Mouse (Mus musculus) CH12.LX (cell line): ENCODE data around the gene Gimap3. TPM values are rescaled to one million over a fixed set of nuclear protein-coding genes. Genes with fewer than 3 reads are reported as not detected.

Source experiments
- DNase-seq: peaks from one replicate; pipeline ENCODE4 v3.0.0-alpha.2; 2013; ENCODE audit errors: extremely low read depth
- H3K27ac ChIP-seq: 2 replicates; pipeline ENCODE4 v1.5.1; 2012; ENCODE audit warnings: low read depth, mild to moderate bottlenecking, control low read depth, moderate library complexity; ENCODE audit not compliant: insufficient read depth
- H3K27me3 ChIP-seq: replicated peaks from 2 replicates; pipeline ENCODE3; 2012; ENCODE audit warnings: inconsistent platforms
- H3K36me3 ChIP-seq, 2 experiments: replicated peaks in 1 of 2; 2 replicates each; pipeline versions ENCODE3 to v1.6.1; 2012; ENCODE audit warnings: inconsistent platforms in 1 of 2, low read length in 1 of 2, mild to moderate bottlenecking in 1 of 2, mixed read lengths in 1 of 2, moderate library complexity in 1 of 2; ENCODE audit not compliant: control insufficient read depth in 1 of 2, insufficient read depth in 1 of 2
- H3K4me1 ChIP-seq, 2 experiments: 2 replicates each; pipeline ENCODE4 v1.6.1; 2012; ENCODE audit warnings: inconsistent platforms in 1 of 2, moderate library complexity in 1 of 2; ENCODE audit not compliant: insufficient read depth in 2 of 2, control insufficient read depth in 1 of 2
- H3K4me2 ChIP-seq: 2 replicates; pipeline ENCODE4 v1.6.1; 2012; ENCODE audit warnings: low read depth, mild to moderate bottlenecking, control low read depth; ENCODE audit not compliant: poor library complexity, insufficient read depth, severe bottlenecking
- H3K4me3 ChIP-seq, 3 experiments: fragments of 150-350 bp in 1 of 3; sonication (generic) in 1 of 3; replicated peaks in 1 of 3; 2 replicates each; pipeline versions ENCODE3 to v1.5.1; 2011 to 2012; ENCODE audit warnings: low read depth in 2 of 3, low read length in 2 of 3, mild to moderate bottlenecking in 2 of 3, moderate library complexity in 2 of 3, control low read depth in 1 of 3, improper control_type of control experiment in 1 of 3, inconsistent platforms in 1 of 3, mixed read lengths in 1 of 3; ENCODE audit not compliant: poor library complexity in 1 of 3
- H3K79me2 ChIP-seq: replicated peaks from 2 replicates; pipeline ENCODE4 v1.6.1; 2012; ENCODE audit warnings: mild to moderate bottlenecking, moderate library complexity; ENCODE audit not compliant: control insufficient read depth, poor library complexity, insufficient read depth, severe bottlenecking; ENCODE audit errors: extremely low read depth
- H3K9ac ChIP-seq: 2 replicates; pipeline ENCODE4 v1.6.1; 2012; ENCODE audit warnings: low read depth, mild to moderate bottlenecking, control low read depth, moderate library complexity; ENCODE audit not compliant: insufficient read depth
- H3K9me3 ChIP-seq: replicated peaks from 2 replicates; pipeline ENCODE3; 2012; ENCODE audit warnings: low read length, inconsistent platforms, mixed read lengths
- BHLHE40 ChIP-seq: IDR thresholded peaks from 2 replicates; pipeline ENCODE4 v1.6.1; 2011; ENCODE audit warnings: mild to moderate bottlenecking, low read depth, low read length, improper control_type of control experiment
- CHD1 ChIP-seq: IDR thresholded peaks from 2 replicates; pipeline ENCODE4 v1.6.1; 2012; ENCODE audit warnings: low read depth, low read length, improper control_type of control experiment, inconsistent platforms
- CHD2 ChIP-seq: IDR thresholded peaks from 2 replicates; pipeline ENCODE4 v1.6.1; 2011; ENCODE audit warnings: low read length, improper control_type of control experiment
- CTCF ChIP-seq, 2 experiments: IDR thresholded peaks in 1 of 2; conservative IDR thresholded peaks in 1 of 2; 2 replicates each; pipeline ENCODE4 v1.5.1; 2011 to 2012; ENCODE audit warnings: low read depth in 2 of 2, low read length in 2 of 2, improper control_type of control experiment in 1 of 2, inconsistent platforms in 1 of 2, mild to moderate bottlenecking in 1 of 2, moderate library complexity in 1 of 2
- ELF1 ChIP-seq: IDR thresholded peaks from 2 replicates; pipeline ENCODE4 v1.6.1; 2014; ENCODE audit warnings: low read depth, mild to moderate bottlenecking, inconsistent platforms, low read length, improper control_type of control experiment
- EP300 ChIP-seq: IDR thresholded peaks from 2 replicates; pipeline ENCODE4 v1.6.1; 2011; ENCODE audit warnings: low read length, improper control_type of control experiment
- GABPA ChIP-seq: IDR thresholded peaks from 2 replicates; pipeline ENCODE4 v1.6.1; 2012; ENCODE audit warnings: low read depth, low read length, improper control_type of control experiment, inconsistent platforms; ENCODE audit not compliant: insufficient replicate concordance
- HCFC1 ChIP-seq: IDR thresholded peaks from 2 replicates; pipeline ENCODE4 v1.6.1; 2012; ENCODE audit warnings: low read depth, mild to moderate bottlenecking, inconsistent platforms, low read length, improper control_type of control experiment
- IRF4 ChIP-seq: IDR thresholded peaks from 2 replicates; pipeline ENCODE4 v1.6.1; 2014; ENCODE audit warnings: low read depth, mild to moderate bottlenecking, inconsistent platforms, low read length, improper control_type of control experiment
- JUND ChIP-seq: conservative IDR thresholded peaks from 2 replicates; pipeline ENCODE4 v1.6.1; 2011; ENCODE audit warnings: low read depth, low read length, improper control_type of control experiment
- KAT2A ChIP-seq: IDR thresholded peaks from 2 replicates; pipeline ENCODE4 v1.6.1; 2012; ENCODE audit warnings: low read length, improper control_type of control experiment, inconsistent platforms; ENCODE audit not compliant: insufficient replicate concordance
- MAFK ChIP-seq: IDR thresholded peaks from 2 replicates; pipeline ENCODE4 v1.6.1; 2011; ENCODE audit warnings: low read length, improper control_type of control experiment; ENCODE audit not compliant: insufficient replicate concordance
- MYC ChIP-seq: IDR thresholded peaks from 2 replicates; pipeline ENCODE4 v1.6.1; 2011; ENCODE audit warnings: low read depth, mild to moderate bottlenecking, improper control_type of control experiment, low read length
- POLR2A ChIP-seq: IDR thresholded peaks from 2 replicates; pipeline ENCODE4 v1.6.1; 2011; ENCODE audit warnings: low read depth, mild to moderate bottlenecking, improper control_type of control experiment, low read length
- RAD21 ChIP-seq: IDR thresholded peaks from 2 replicates; pipeline ENCODE4 v1.6.1; 2011; ENCODE audit warnings: low read depth, mild to moderate bottlenecking, low read length, improper control_type of control experiment, moderate library complexity
- SIN3A ChIP-seq: IDR thresholded peaks from 2 replicates; pipeline ENCODE4 v1.6.1; 2012; ENCODE audit warnings: low read length, improper control_type of control experiment, inconsistent platforms
- SMC3 ChIP-seq: IDR thresholded peaks from 2 replicates; pipeline ENCODE4 v1.6.1; 2011; ENCODE audit warnings: low read depth, low read length, improper control_type of control experiment
- TBP ChIP-seq: conservative IDR thresholded peaks from 2 replicates; pipeline ENCODE4 v1.6.1; 2011; ENCODE audit warnings: low read depth, low read length, improper control_type of control experiment
- TCF12 ChIP-seq: IDR thresholded peaks from 2 replicates; pipeline ENCODE4 v1.6.1; 2014; ENCODE audit warnings: low read depth, mild to moderate bottlenecking, inconsistent platforms, low read length, improper control_type of control experiment
- UBTF ChIP-seq: IDR thresholded peaks from 2 replicates; pipeline ENCODE4 v1.6.1; 2012; ENCODE audit warnings: low read depth, mild to moderate bottlenecking, inconsistent platforms, low read length, improper control_type of control experiment, moderate library complexity
- USF1 ChIP-seq: IDR thresholded peaks from 2 replicates; pipeline ENCODE4 v1.6.1; 2014; ENCODE audit warnings: low read depth, mild to moderate bottlenecking, inconsistent platforms, low read length, improper control_type of control experiment
- ZC3H11A ChIP-seq: IDR thresholded peaks from 2 replicates; pipeline ENCODE4 v1.6.1; 2012; ENCODE audit warnings: low read depth, mild to moderate bottlenecking, inconsistent platforms, low read length, improper control_type of control experiment
- dilution Hi-C: fragments of 300-500 bp; cut with MboI; formaldehyde crosslinking; loops from 2 replicates; pipeline ENCODE4 v1.14.3; 2020; ENCODE audit warnings: low sequenced_read_pairs; ENCODE audit not compliant: extremely low pct_unique_long_range_greater_than_20kb, extremely low pct_ligation_motif_present
- in situ Hi-C: fragments of 300-500 bp; cut with MboI; formaldehyde crosslinking; loops from 3 replicates; pipeline ENCODE4 v1.14.3; 2019; ENCODE audit warnings: low sequenced_read_pairs, low pct_ligation_motif_present, low pct_unique_long_range_greater_than_20kb, mixed read lengths
- polyA plus RNA-seq: library from polyadenylated mRNA; unstranded; fragments of >175 nt; gene quantifications from 2 replicates; pipeline ENCODE4 v1.2.1, GENCODE M21; 2012; ENCODE audit warnings: low read depth; ENCODE audit not compliant: insufficient read length
- total RNA-seq, 2 experiments: library from RNA; depleted of rRNA; stranded (reverse); fragments of 300-350 nt in 1 of 2; fragments of >200 nt in 1 of 2; gene quantifications; 2 replicates each; pipeline ENCODE4 v1.2.3; 2012 to 2014

Gimap3 gene
- total and polyA plus RNA-seq, 3 experiments = 10.8 to 28.2 (median 17.7) TPM

- TF ChIP-seq BHLHE40 = peak; percentile 93
- TF ChIP-seq GABPA = no peak
- peak; percentile 33; the same call in 1 of the 2 replicates for TF ChIP-seq POLR2A
- no peak for TF ChIP-seq CHD1
- TF ChIP-seq ZC3H11A = peak; percentile 91
- peak; percentile 42; the same call in 1 of the 2 replicates for TF ChIP-seq ELF1
- TF ChIP-seq USF1 = no peak
These were observed 1.4 kb upstream of the Gimap3 start (continued) for GRCm38 (mm10) chr6:48772030-48772429.

DNA sequence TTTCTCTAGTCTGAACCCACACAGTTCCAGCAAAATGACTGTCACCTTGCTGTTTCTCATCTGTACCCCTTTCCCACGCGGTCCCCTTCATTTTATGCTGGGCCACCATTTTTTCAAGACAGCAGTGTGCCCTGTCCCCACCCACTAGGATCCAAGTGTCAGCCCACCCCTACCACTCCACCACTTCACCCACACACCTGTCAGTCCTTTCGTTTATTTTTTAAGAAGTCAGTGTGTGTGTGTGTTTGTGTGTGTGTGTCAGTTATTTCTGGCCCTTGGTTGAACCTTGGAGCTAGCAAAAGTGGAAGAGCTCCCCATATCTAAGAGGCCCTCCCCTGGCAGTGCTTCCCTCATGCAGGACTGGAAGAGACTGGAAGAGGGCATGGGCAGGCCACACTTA, 1.7 kb downstream of the Gimap3 start:
- DNase-seq = no peak
- Histone ChIP-seq H3K9me3 (no peaks in the 10 kb centered on the region), H3K36me3 (peaks cover 25 to 28% of the 10 kb centered on the region in 2 experiments), H3K79me2 (peaks cover 16% of the 10 kb centered on the region; the same call in 1 of the 2 replicates), H3K4me2 (peak overlapping the region; percentile 96), H3K4me1 (peaks cover 17 to 51% of the 10 kb centered on the region in 2 experiments), H3K27ac (peak overlapping the region; percentile 79), H3K9ac (peak overlapping the region; percentile 95), H3K4me3 (peak overlapping the region; percentile 45 to 77 (median 46)), H3K27me3 (no peaks in the 10 kb centered on the region)
- dilution Hi-C loops (loop anchor here (25.0 kb wide), 1 partner anchor 132 kb away; the partner anchor contains the start of genes AI854703 and Gimap8), in situ Hi-C loops (no loop called here)
- TF ChIP-seq EP300 (no peak), IRF4 (0 out of 2 replicates have a peak, but pooled peaks have one; percentile 9)

DNA sequence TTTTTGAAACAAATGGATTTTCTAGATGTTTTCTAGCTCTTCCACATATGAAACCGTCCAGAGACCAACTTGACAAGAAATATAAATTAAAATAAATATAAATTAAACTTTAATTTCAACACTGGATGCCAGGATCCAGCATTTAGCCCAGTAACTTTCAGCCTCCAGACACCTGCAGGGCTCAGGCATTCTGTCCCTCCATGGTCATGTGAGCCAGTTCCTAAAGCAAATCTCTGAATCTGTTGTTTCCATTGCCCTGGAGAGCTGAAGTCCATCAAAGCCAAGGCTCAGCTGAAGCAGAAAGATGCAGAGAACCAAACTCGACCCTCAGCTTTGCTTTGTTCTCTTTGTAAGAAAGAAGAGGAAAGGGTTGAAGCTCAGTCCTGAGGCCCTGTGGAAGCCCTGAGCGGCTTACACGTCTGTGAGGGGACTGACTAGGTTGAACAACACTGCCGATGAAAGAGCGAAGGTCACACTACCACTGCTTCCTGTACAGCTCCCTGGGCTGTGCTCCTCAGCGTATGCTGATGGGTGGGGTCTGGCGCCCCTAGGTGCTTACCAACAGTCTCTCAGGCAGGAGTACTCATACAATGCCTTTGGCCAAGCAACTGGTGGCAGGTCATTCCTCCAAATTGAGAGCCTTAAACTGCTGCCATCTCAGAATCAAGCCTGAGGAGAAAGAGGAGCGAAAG, 2.3 kb downstream of the Gimap3 start:
- peak overlapping the region; percentile 96 for H3K4me2 ChIP-seq
- peaks cover 16% of the 10 kb centered on the region; the same call in 1 of the 2 replicates for H3K79me2 ChIP-seq
- DNase-seq = peak; percentile 59
- in situ Hi-C loops = no loop called here
- H3K9ac ChIP-seq = peak overlapping the region; percentile 95
- peak overlapping the region; percentile 45 to 77 (median 46) for H3K4me3 ChIP-seq
- H3K27ac ChIP-seq = peak overlapping the region; percentile 79
- no peaks in the 10 kb centered on the region for H3K9me3 ChIP-seq
- dilution Hi-C loops = loop anchor here (25.0 kb wide), 1 partner anchor 131 kb away; the partner anchor contains the start of genes AI854703 and Gimap8
- peaks cover 17 to 51% of the 10 kb centered on the region in 2 experiments for H3K4me1 ChIP-seq
- TF ChIP-seq USF1 (no peak), POLR2A (peak; percentile 60), RAD21 (peak; percentile 41), UBTF (0 out of 2 replicates have a peak, but pooled peaks have one; percentile 38), CTCF (conservative IDR thresholded peaks at IDR 0.05 in 1 of 2, IDR thresholded peaks at IDR 0.05 in 1 of 2; ENCODE audit: low read depth in 2 of 2, low read length in 2 of 2) (peak in 1 of 2 experiments; percentile 41; a peak in 2 of 4 replicates), KAT2A (no peak), HCFC1 (no peak), CHD2 (no peak), BHLHE40 (peak; percentile 65), MAFK (no peak), MYC (peak; percentile 42; the same call in 1 of the 2 replicates), JUND (no peak), SIN3A (no peak; the same call in 1 of the 2 replicates), TBP (peak; percentile 77), SMC3 (peak; percentile 45), TCF12 (peak; percentile 41), ELF1 (peak; percentile 51; the same call in 1 of the 2 replicates), EP300 (no peak; the same call in 1 of the 2 replicates)
- TF ChIP-seq, all 38 proteins: peak for 10
- H3K27me3 ChIP-seq = no peaks in the 10 kb centered on the region
- peaks cover 25 to 28% of the 10 kb centered on the region in 2 experiments for H3K36me3 ChIP-seq
